Comparison of ENCODE assay signal across 21 mouse cellular contexts in the genomic region with DNA sequence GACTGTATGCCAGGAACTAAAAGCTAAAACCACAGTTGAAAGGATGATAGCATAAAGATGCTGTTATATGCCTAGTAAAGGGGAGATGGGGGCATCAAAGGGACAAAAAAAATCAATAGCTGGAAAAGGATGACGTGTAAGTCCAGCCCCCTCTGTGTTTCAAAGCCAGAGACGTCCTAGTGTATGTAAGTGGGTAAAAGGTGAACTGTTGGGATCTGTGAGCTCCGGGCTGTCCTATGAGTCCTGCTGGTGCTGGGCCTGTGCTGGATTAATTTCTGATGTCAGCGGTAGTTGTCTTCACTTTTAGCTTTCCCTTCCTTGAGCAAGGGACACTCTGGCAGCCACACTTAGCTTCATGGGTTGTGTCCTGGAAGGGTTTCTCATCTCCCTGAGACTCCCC. TPM values are rescaled to one million over a fixed set of nuclear protein-coding genes. Genes with fewer than 3 reads are reported as not detected.
DNase-seq lines count a peak whose midpoint lies in the region; ATAC-seq and TF ChIP-seq lines count a peak whose summit lies in the region.
"Had no signal": no experiment of that assay in that cellular context is flagged by ENCODE, and none has a peak within 500 bp of the region (broad histone marks: within the 10 kb centered on the region; RNA-seq: fewer than 3 reads in every experiment).

No protein-coding gene starts in this region.

- TF ChIP-seq POLR2A in liver, adult 2 months (IDR thresholded peaks at IDR 0.05; ENCODE audit: extremely low read depth, insufficient read depth, low read length) = no peak
- TF ChIP-seq POLR2A in brain, embryonic 14.5 days (IDR thresholded peaks at IDR 0.05; ENCODE audit: borderline replicate concordance, extremely low read depth, insufficient read depth, insufficient read length, poor library complexity, severe bottlenecking) = no peak
- no peak for TF ChIP-seq POLR2A in thymus, adult 2 months (IDR thresholded peaks at IDR 0.05; ENCODE audit: control insufficient read depth, extremely low read depth, insufficient read depth, low read length, poor library complexity)

- no peak for TF ChIP-seq CTCF in liver, adult 2 months (IDR thresholded peaks at IDR 0.05; ENCODE audit: low read depth, low read length)
- no peak for TF ChIP-seq CTCF in brain, embryonic 14.5 days (IDR thresholded peaks at IDR 0.05; ENCODE audit: borderline replicate concordance, extremely low read depth, insufficient read depth, insufficient read length)
- no peak for TF ChIP-seq CTCF in thymus, adult 2 months (IDR thresholded peaks at IDR 0.05; ENCODE audit: borderline replicate concordance, control insufficient read depth, extremely low read depth, insufficient read depth, low read length, poor library complexity)

- H3K9me3 ChIP-seq in heart, embryonic 10.5 days = no peaks in the 10 kb centered on the region
- no peaks in the 10 kb centered on the region for H3K9me3 ChIP-seq in liver, embryonic 11.5 days (ENCODE audit: control insufficient read depth, low read length)
- no peaks in the 10 kb centered on the region for H3K9me3 ChIP-seq in liver, embryonic 13.5 days (replicated peaks)
- H3K9me3 ChIP-seq: embryonic facial prominence, embryonic 12.5 days; forebrain, embryonic 15.5 days; heart, embryonic 15.5 days; intestine, embryonic 15.5 days had no signal

- no peak overlapping the region for H3K9ac ChIP-seq in liver, adult 2 months (ENCODE audit: low read depth, low read length)
- no peak overlapping the region for H3K9ac ChIP-seq in liver, embryonic 11.5 days (ENCODE audit: low read depth, low read length)
- H3K9ac ChIP-seq in liver, embryonic 13.5 days = no peak overlapping the region
- H3K9ac ChIP-seq: embryonic facial prominence, embryonic 12.5 days; forebrain, embryonic 15.5 days; heart, embryonic 15.5 days; hindbrain, embryonic 14.5 days; intestine, embryonic 15.5 days had no signal

- H3K27me3 ChIP-seq in heart, embryonic 10.5 days (ENCODE audit: insufficient read depth, poor library complexity, severe bottlenecking) = no peaks in the 10 kb centered on the region
- H3K27me3 ChIP-seq in liver, adult 2 months (ENCODE audit: control insufficient read depth, insufficient read depth, low read length) = no peaks in the 10 kb centered on the region
- H3K27me3 ChIP-seq in liver, embryonic 11.5 days (replicated peaks; ENCODE audit: control insufficient read depth, insufficient read depth, low read length) = no peaks in the 10 kb centered on the region
- no peaks in the 10 kb centered on the region for H3K27me3 ChIP-seq in liver, embryonic 13.5 days
- no peaks in the 10 kb centered on the region for H3K27me3 ChIP-seq in thymus, adult 2 months (ENCODE audit: control insufficient read depth, insufficient read depth, low read length)
- H3K27me3 ChIP-seq: embryonic facial prominence, embryonic 12.5 days; forebrain, embryonic 15.5 days; heart, embryonic 15.5 days; intestine, embryonic 15.5 days had no signal

- 0 out of 2 replicates have a peak overlapping the region, but pooled peaks have one; percentile 36 for H3K27ac ChIP-seq in heart, embryonic 10.5 days
- H3K27ac ChIP-seq in liver, adult 2 months (replicated peaks; ENCODE audit: insufficient read depth, low read depth, low read length) = no peak overlapping the region; the same call in 1 of the 2 replicates
- no peak overlapping the region for H3K27ac ChIP-seq in liver, embryonic 11.5 days (ENCODE audit: low read depth, low read length)
- H3K27ac ChIP-seq in liver, embryonic 13.5 days = peak overlapping the region; percentile 54
- no peak overlapping the region for H3K27ac ChIP-seq in thymus, adult 2 months (ENCODE audit: control insufficient read depth, insufficient read depth, low read length)
- H3K27ac ChIP-seq: embryonic facial prominence, embryonic 12.5 days; forebrain, embryonic 15.5 days; heart, embryonic 15.5 days; hindbrain, embryonic 14.5 days; intestine, embryonic 15.5 days had no signal

- no peak for DNase-seq in heart, embryonic 10.5 days (ENCODE audit: low spot score)
- DNase-seq in heart, adult 9 months (ENCODE audit: low spot score in 2 of 2) = no peak
- DNase-seq in liver, adult 2 months (ENCODE audit: extremely low read depth, low read depth, low spot score) = peak; percentile 49
- no peak for DNase-seq in liver, embryonic 11.5 days (ENCODE audit: low spot score)
- peak; percentile 1 for DNase-seq in brain, embryonic 14.5 days (ENCODE audit: low read depth)
- no peak for DNase-seq in liver, embryonic 13.5 days
- DNase-seq in adipocyte (ENCODE audit: low spot score) = no peak
- DNase-seq in thymus, adult 2 months = no peak
- DNase-seq: adrenal gland, postnatal 36 days; cerebellum, adult 11 months; cerebellum, adult 8-10 months; cerebellum, postnatal 14 days; gastrocnemius, postnatal 36 days; heart, adult 18-20 months had no signal

- no peaks in the 10 kb centered on the region for H3K36me3 ChIP-seq in heart, embryonic 10.5 days
- H3K36me3 ChIP-seq in liver, adult 2 months (ENCODE audit: control insufficient read depth, insufficient read depth, low read length) = no peaks in the 10 kb centered on the region
- no peaks in the 10 kb centered on the region for H3K36me3 ChIP-seq in liver, embryonic 11.5 days (ENCODE audit: control insufficient read depth, insufficient read depth, low read length)
- no peaks in the 10 kb centered on the region for H3K36me3 ChIP-seq in liver, embryonic 13.5 days
- no peaks in the 10 kb centered on the region for H3K36me3 ChIP-seq in thymus, adult 2 months (ENCODE audit: control insufficient read depth, insufficient read depth, low read length)
- H3K36me3 ChIP-seq: embryonic facial prominence, embryonic 12.5 days; forebrain, embryonic 15.5 days; heart, embryonic 15.5 days; intestine, embryonic 15.5 days had no signal

- 65% methylated on average over 4 of the region's 4 CpGs for WGBS in heart, embryonic 10.5 days
- 19% methylated on average over 4 of the region's 4 CpGs for WGBS in liver, adult 2 months
- WGBS in liver, embryonic 11.5 days = 69% methylated on average over 4 of the region's 4 CpGs
- 63% methylated on average over 4 of the region's 4 CpGs for WGBS in liver, embryonic 13.5 days (ENCODE audit: insufficient replicate concordance)
- 90% methylated on average over 4 of the region's 4 CpGs for WGBS in thymus, adult 2 months

- no peak overlapping the region for H3K4me2 ChIP-seq in liver, embryonic 11.5 days
- no peak overlapping the region for H3K4me2 ChIP-seq in liver, embryonic 13.5 days
- H3K4me2 ChIP-seq: embryonic facial prominence, embryonic 12.5 days; forebrain, embryonic 15.5 days; heart, embryonic 15.5 days; hindbrain, embryonic 14.5 days; intestine, embryonic 15.5 days had no signal

- no peaks in the 10 kb centered on the region for H3K79me2 ChIP-seq in liver, adult 2 months (ENCODE audit: control insufficient read depth, insufficient read depth, low read length)

- H3K4me1 ChIP-seq in heart, embryonic 10.5 days = peaks cover 26% of the 10 kb centered on the region
- H3K4me1 ChIP-seq in liver, adult 2 months (ENCODE audit: control insufficient read depth, insufficient read depth, low read length) = peaks cover 7% of the 10 kb centered on the region; the same call in 1 of the 2 replicates
- peaks cover 10% of the 10 kb centered on the region for H3K4me1 ChIP-seq in liver, embryonic 11.5 days (replicated peaks; ENCODE audit: control insufficient read depth, insufficient read depth, low read length)
- H3K4me1 ChIP-seq in liver, embryonic 13.5 days (replicated peaks) = peaks cover 13% of the 10 kb centered on the region
- no peaks in the 10 kb centered on the region for H3K4me1 ChIP-seq in thymus, adult 2 months (replicated peaks; ENCODE audit: control insufficient read depth, insufficient read depth, low read length)
- H3K4me1 ChIP-seq: forebrain, embryonic 15.5 days had no signal

- H3K4me3 ChIP-seq in heart, embryonic 10.5 days = no peak overlapping the region
- H3K4me3 ChIP-seq in liver, adult 2 months (ENCODE audit: insufficient read depth, low read depth, low read length) = no peak overlapping the region
- no peak overlapping the region for H3K4me3 ChIP-seq in liver, embryonic 11.5 days (ENCODE audit: low read depth, low read length)
- no peak overlapping the region for H3K4me3 ChIP-seq in liver, embryonic 13.5 days (replicated peaks)
- no peak overlapping the region for H3K4me3 ChIP-seq in thymus, adult 2 months (ENCODE audit: control insufficient read depth, insufficient read depth, low read length)
- H3K4me3 ChIP-seq: embryonic facial prominence, embryonic 12.5 days; forebrain, embryonic 15.5 days; heart, embryonic 15.5 days; intestine, embryonic 15.5 days had no signal

- ATAC-seq in liver, embryonic 11.5 days (replicated peaks; ENCODE audit: low FRiP score) = no peak; the same call in 1 of the 2 replicates
- peak; percentile 61; the same call in 1 of the 2 replicates for ATAC-seq in liver, embryonic 13.5 days (ENCODE audit: low read depth)
- ATAC-seq: forebrain, embryonic 15.5 days; intestine, embryonic 15.5 days had no signal

RNA-seq across cellular contexts. Expression of gene Slc38a4, which starts 19.5 kb away (rescaled TPM):
- polyA plus RNA-seq in heart, embryonic 10.5 days (2016; fragmentation: Nextera tagmentation; extraction: Ambion mirVana) = 148 and 160 TPM in 2 replicates
- 1,197 and 1,621 TPM in 2 replicates for total RNA-seq in liver, adult 2 months (2014; rRNA removed)
- polyA plus RNA-seq in liver, adult 2 months (2012; rRNA removed) = 659 and 663 TPM in 2 replicates
- polyA plus RNA-seq in liver, embryonic 11.5 days (2014; fragmentation: Nextera tagmentation; extraction: Ambion mirVana) = 74.8 and 84.2 TPM in 2 replicates
- 4.9 and 6.6 TPM in 2 replicates for polyA plus RNA-seq in brain, embryonic 14.5 days (2012; rRNA removed)
- polyA plus RNA-seq in liver, embryonic 13.5 days (2015; fragmentation: Nextera tagmentation; extraction: Ambion mirVana) = 38.3 and 50.7 TPM in 2 replicates
- 1.8 and 2.2 TPM in 2 replicates for polyA plus RNA-seq in thymus, adult 2 months (2012; rRNA removed)
- total RNA-seq: hematopoietic stem cell, adult 5-6 weeks; MEL had no signal

Comparison
In these comparisons a context has a peak if more than half of its experiments do, and no peak if none do; other contexts are left out.
1. DNase-seq: peak in liver, adult 2 months (single experiment) and brain, embryonic 14.5 days (single experiment); none in heart, embryonic 10.5 days (single experiment), heart, adult 9 months (0 of 2), liver, embryonic 11.5 days (single experiment), liver, embryonic 13.5 days (single experiment), adipocyte (single experiment) and thymus, adult 2 months (single experiment).
2. H3K27ac ChIP-seq: peak in heart, embryonic 10.5 days (single experiment) and liver, embryonic 13.5 days (single experiment); none in liver, adult 2 months (single experiment), liver, embryonic 11.5 days (single experiment) and thymus, adult 2 months (single experiment).